Mouse (Mus musculus): ENCODE results near the gene Zfp688. TPM values are rescaled to one million over a fixed set of nuclear protein-coding genes. Genes with fewer than 3 reads are reported as not detected.

Gene Zfp688
- 10 to 100 TPM; 10.7 to 13.4 TPM for total RNA-seq (2023)

GRCm38 (mm10) chr7:127421388-127422191, at the start of gene Zfp688:
Gene Zfp688 (minus strand): TSS chr7:127422068.

DNA sequence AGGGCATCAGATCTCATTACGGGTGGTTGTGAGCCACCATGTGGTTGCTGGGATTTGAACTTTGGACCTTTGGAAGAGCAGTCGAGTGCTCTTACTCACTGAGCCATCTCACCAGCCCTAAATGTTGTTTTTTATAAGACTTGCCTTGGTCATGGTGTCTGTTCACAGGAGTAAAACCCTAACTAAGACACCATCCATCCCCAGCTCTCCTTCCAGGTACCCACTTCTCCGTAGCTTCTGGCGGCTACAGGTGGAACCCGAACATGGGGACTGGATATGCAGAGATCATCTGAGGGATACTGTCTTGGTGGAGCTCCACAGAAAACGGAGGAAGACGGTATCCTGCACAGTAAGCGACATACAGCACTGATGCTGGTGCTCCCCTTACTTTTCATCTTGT, 37.4 kb upstream of the Zfp688 start, which contains the start of gene Prr14:
TSS of gene Prr14 (plus strand) at position 301 of the 400 bp plus-strand sequence.

DNA sequence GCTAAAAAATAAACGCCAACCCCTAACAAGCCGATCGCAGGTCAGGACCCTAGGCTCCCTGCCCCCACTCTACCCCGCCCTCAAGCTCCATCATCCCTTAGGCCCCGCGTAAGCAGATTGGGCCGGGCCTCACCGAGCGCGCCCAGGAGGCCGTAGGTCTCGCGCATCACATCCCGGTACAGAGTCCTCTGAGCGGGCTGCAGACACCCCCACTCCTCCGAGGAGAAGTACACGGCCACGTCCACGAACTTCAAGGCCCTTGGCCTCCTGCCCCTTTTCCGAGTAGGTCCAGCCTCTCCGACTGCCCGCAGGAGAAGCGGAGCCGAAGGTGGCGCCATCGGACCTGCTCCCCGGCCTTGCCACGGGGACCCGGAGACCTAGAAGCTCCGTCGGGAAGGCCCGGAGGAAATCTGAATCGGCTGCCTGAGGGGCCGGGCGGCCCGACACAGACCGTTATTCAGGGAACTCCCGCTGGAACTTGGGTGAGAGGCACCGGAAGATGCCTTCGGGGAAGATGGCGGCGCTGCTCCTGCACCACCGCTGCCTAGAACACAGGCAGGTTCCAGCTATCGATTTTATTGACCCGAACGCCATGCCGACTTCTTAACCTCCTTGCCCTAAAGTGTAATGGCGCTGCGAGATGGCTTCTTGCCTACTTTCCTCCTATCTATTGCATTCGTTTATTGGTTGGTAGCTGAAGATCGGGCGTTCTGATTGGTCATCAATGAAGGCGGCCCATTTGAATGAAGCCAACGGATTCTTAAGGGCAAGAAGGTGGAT, 26.8 kb upstream of the Zfp688 start, which contains the start of gene Zfp689:
TSS of gene Zfp689 (minus strand) at position 638 of the 780 bp plus-strand sequence.

DNA sequence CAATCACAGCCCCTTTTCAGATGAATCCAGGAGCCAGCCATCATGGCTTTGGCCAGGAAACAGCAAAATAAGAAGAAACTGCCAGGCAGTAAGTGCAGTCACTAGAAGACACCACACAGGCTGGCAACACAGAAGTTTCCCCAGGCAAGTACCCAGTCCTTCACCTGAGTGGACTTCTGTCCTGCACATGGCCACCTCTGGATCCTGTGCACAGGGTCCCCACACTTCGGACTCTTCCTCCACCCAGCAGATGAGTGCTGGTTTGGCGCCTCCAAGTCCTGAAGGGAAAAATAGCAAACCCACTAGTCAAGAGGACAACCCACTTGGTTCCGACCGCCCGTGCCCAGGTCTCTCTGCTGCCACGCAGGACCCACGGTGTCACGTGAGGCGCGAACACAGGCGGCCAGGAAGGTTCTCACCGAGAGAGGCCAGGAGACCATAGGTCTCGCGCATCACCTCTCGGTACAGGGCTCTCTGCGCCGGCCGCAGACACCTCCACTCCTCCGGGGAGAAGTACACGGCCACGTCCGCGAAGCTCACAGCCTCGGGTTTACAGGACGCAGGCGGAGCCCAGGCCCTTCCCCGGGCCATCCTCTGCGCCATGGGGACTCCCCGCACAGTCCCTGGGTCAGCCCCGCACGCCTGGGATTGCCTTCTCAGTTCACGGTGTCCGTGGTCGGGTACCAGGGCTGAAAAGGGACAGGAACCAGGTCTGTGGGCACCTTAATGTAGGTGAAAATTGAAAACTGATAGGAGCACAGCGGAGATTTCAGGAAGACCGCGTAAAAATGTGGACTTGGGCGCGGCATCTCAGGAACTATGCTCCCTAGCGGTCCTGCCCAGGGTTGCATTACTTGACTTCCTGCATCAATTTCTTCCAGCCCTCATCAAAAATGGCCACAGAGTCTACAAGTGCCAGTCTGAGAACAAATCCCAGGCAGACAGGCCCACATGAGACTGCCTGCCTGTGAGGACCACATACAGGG, 15.6 kb downstream of the Zfp688 start, which contains the start of gene Zfp764:
TSS of gene Zfp764 (minus strand) at position 821 of the 986 bp plus-strand sequence.

GRCm38 (mm10) chr7:127393157-127393943, 28.5 kb downstream of the Zfp688 start, which contains the start of gene E430018J23Rik:
Gene E430018J23Rik (minus strand): TSS chr7:127393629.

GRCm38 (mm10) chr7:127386641-127387392, 35.1 kb downstream of the Zfp688 start, which contains the start of gene 9130019O22Rik:
Gene 9130019O22Rik (minus strand): TSS chr7:127387166.

DNA sequence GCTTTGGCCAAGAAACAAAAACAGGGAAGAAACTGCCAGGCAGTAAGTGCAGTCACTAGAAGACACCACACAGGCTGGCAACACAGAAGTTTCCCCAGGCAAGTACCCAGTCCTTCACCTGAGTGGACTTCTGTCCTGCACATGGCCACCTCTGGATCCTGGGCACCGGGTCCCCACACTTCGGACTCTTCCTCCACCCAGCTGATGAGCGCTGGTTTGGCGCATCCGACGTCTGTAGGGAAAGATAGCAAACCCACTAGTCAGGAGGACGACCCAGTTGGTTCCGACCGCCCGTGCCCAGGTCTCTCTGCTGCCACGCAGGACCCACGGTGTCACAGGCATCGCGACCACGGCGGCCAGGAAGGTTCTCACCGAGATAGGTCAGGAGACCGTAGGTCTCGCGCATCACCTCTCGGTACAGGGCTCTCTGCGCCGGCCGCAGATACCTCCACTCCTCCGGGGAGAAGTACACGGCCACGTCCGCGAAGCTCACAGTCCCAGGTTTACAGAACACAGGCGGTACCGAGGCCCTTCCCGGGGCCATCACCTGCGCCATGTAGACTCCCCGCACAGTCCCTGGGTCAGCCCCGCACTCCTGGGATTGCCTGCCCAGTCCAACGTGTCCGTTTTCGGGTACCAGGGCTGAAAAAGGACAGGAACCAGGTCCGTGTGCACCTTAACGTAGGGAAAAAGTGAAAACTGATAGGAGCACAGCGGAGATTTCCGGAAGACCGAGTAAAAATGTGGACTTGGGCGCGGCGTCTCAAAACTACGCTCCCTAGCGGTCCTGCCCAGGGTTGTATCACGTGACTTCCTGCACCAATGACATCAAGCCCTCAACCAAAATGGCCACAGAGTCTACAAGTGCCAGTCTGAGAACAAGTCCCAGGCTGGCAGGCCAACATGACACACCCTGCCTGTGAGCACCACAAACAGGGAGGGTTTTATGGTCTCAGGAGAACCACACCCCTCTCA, 46.3 kb downstream of the Zfp688 start, which contains the start of gene Zfp747:
TSS of gene Zfp747 (minus strand) at position 780 of the 975 bp plus-strand sequence.

Other genes with a start within 250 kb of the Zfp688 start
- 10 to 100 TPM; 50.1 to 54.2 TPM for gene Cd2bp2, start 226.0 kb downstream of the Zfp688 start, total RNA-seq (2023)
- gene Tbc1d10b, start 213.6 kb downstream of the Zfp688 start, total RNA-seq (2023): 100 to 1,000 TPM; 118 to 135 TPM
- gene Mylpf, start 213.2 kb downstream of the Zfp688 start, total RNA-seq (2023): 10 to 100 TPM in 1 of 2 experiments, 1 to 10 TPM in 1; 8.1 to 11.2 TPM
- gene Zfp553, start 189.0 kb downstream of the Zfp688 start, total RNA-seq (2023): 1 to 10 TPM; 4.3 TPM
- 100 to 1,000 TPM in 1 of 2 experiments, 10 to 100 TPM in 1; 96.1 to 105 TPM for gene Sept1, start 188.9 kb downstream of the Zfp688 start, total RNA-seq (2023)
- 1 to 10 TPM; 4.2 to 7.3 TPM for gene Zfp771, start 177.8 kb downstream of the Zfp688 start, total RNA-seq (2023)
- gene Dctpp1, start 161.4 kb downstream of the Zfp688 start, total RNA-seq (2023): 10 to 100 TPM; 21.8 to 27.9 TPM
- 100 to 1,000 TPM; 117 to 125 TPM for gene Sephs2, start 148.0 kb downstream of the Zfp688 start, total RNA-seq (2023)
- gene Itgal, start 125.8 kb downstream of the Zfp688 start, total RNA-seq (2023): 100 to 1,000 TPM; 190 to 234 TPM
- 1 to 10 TPM; 9.1 to 9.6 TPM for gene Zfp768, start 76.5 kb downstream of the Zfp688 start, total RNA-seq (2023)
- 1 to 10 TPM; 5.0 to 7.0 TPM for gene Zfp747, start 46.0 kb downstream of the Zfp688 start, total RNA-seq (2023)
- 1 to 10 TPM; 2.0 to 3.0 TPM for gene 9130019O22Rik, start 34.9 kb downstream of the Zfp688 start, total RNA-seq (2023)
- 1 to 10 TPM; 1.8 to 2.1 TPM for gene E430018J23Rik, start 28.4 kb downstream of the Zfp688 start, total RNA-seq (2023)
- 1 to 10 TPM; 2.8 to 3.4 TPM for gene Zfp764, start 15.2 kb downstream of the Zfp688 start, total RNA-seq (2023)
- 1 to 10 TPM; 1.7 to 2.1 TPM for gene Zfp689, start 27.1 kb upstream of the Zfp688 start, total RNA-seq (2023)
- 100 to 1,000 TPM; 116 to 133 TPM for gene Prr14, start 37.5 kb upstream of the Zfp688 start, total RNA-seq (2023)
- gene Fbrs, start 57.1 kb upstream of the Zfp688 start, total RNA-seq (2023): 100 to 1,000 TPM; 191 to 224 TPM
- 10 to 100 TPM; 76.3 to 81.4 TPM for gene Srcap, start 89.9 kb upstream of the Zfp688 start, total RNA-seq (2023)
- 10 to 100 TPM; 16.2 to 19.6 TPM for gene Gm42715, start 97.5 kb upstream of the Zfp688 start, total RNA-seq (2023)
- not detected for gene Tmem265, start 139.3 kb upstream of the Zfp688 start, total RNA-seq (2023)
- gene Phkg2, start 151.3 kb upstream of the Zfp688 start, total RNA-seq (2023): 10 to 100 TPM; 80.4 to 86.3 TPM
- gene Ccdc189, start 166.5 kb upstream of the Zfp688 start, total RNA-seq (2023): 10 to 100 TPM; 14.8 to 25.9 TPM
- 100 to 1,000 TPM; 149 to 150 TPM for gene Rnf40, start 166.7 kb upstream of the Zfp688 start, total RNA-seq (2023)
- gene Zfp629, start 193.7 kb upstream of the Zfp688 start, total RNA-seq (2023): 1 to 10 TPM; 3.2 to 4.7 TPM

All from neutrophil, adult 83 days (primary cell).